Mouse (Mus musculus): ENCODE data around the gene Nhlh2.

Nhlh2 gene

GRCm38 (mm10) chr3:102024981-102025451 is 15.1 kb downstream of the Nhlh2 start:
- no peak for DNase-seq (ENCODE audit: low read depth, low spot score)

DNA sequence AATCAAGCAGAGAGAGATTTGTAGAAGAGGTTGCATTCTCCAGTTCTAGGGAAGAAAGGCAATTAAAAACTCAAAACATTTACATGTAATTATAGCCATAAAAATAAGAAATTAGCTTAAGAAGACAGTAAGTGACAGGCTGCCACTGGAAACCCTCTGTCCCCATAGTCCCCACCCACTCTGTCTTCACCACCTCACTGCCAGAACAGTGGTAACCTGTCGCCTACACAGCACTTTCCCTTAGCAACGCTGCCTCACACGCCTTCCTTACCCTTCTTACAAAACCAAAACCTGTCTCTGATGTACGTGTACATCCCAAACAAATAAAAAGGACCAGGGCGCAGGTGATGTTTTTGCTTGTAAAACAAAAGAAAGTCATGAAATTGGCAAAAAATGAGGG is 15.8 kb downstream of the Nhlh2 start:
- no peak for DNase-seq (ENCODE audit: low read depth, low spot score)

DNA sequence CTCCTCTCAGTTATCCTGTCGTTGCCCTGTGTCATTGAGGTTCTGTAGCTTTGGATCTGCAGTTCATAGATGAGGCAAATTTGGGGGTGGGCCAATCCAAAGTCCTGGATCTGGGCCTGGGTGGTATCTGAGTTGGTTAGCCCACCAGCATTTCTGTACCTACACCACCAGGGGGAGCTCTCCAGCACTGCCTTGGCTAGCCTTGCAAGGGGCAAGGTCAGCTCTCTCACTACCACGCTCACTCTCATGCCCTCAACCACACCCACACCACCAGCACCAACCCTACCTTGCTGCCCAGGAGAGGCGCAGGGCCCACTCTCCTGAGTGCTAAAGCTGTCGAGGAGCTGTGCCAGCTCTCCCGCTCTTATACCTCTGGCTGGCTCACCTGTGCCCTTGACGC is 18.0 kb downstream of the Nhlh2 start:
- DNase-seq (ENCODE audit: low read depth, low spot score): no peak

DNA sequence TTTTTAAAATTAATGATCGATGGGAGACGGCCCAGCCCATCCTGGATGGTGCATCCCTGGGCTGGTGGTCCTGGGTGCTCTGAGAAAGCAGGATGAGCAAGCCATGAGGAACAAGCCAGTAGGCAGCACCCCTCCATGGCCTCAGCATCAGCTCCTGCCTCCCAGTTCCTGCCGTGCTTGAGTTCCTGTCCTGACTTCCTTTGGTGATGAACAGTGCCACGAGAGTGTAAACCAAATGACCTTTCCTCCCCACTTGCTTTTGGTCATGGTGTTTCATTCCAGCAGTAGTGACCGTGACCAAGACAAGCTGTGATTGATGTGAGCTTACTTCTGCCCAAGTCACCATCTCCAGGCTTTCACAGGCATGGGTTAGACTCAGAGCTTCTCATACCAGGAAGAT is 27.9 kb downstream of the Nhlh2 start:
- no peak for DNase-seq (ENCODE audit: low read depth, low spot score)

GRCm38 (mm10) chr3:102038608-102039007 is 28.7 kb downstream of the Nhlh2 start:
- no peak for DNase-seq (ENCODE audit: low read depth, low spot score)

DNA sequence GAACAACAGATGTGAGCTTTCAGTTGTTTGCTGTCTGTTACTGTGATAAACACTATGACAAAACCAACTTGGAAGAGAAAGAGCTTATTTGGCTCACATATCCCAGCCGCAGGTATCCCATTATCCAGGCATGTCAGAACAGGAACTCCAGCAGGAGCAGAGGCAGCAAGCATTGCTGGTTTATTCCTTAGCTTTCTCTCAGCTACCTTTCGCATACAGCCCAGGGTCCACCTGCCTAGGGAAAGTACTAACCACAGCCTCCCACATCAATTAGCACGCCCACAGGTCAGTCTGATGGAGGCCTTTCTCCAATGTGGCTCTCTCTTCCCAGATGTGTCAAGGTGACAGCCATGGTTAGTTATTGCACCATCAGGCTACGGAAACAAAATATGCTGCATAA is 31.8 kb downstream of the Nhlh2 start:
- DNase-seq (ENCODE audit: low read depth, low spot score): no peak

DNA sequence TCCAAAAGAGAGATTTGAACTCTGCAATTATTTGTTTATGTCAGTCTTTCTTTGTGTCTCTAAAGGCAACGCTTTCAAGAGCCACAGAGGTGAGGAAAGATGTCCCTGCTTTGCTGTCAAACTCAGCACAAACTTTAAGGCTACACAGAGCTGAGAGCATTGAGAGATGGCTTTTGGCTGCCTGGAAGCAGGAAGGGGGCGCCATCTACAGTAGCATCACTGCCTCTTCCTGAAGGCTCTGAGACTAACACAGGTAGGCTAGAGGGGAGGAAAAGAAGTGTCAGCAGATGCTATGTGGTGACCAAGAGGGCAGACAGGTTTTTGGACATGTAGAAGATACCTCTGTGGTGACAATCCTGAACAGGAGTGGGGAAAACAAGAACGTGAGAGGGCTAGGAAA is 35.2 kb downstream of the Nhlh2 start:
- no peak for DNase-seq (ENCODE audit: low read depth, low spot score)

GRCm38 (mm10) chr3:102047532-102047931 is 37.7 kb downstream of the Nhlh2 start:
- DNase-seq (ENCODE audit: low read depth, low spot score): no peak

- DNase-seq (ENCODE audit: low read depth, low spot score): no peak
These were observed 39.6 kb downstream of the Nhlh2 start for GRCm38 (mm10) chr3:102049207-102050104.

GRCm38 (mm10) chr3:102052036-102052435 is 42.2 kb downstream of the Nhlh2 start:
- no peak for DNase-seq (ENCODE audit: low read depth, low spot score)

GRCm38 (mm10) chr3:102053293-102053692 is 43.4 kb downstream of the Nhlh2 start:
- no peak for DNase-seq (ENCODE audit: low read depth, low spot score)

DNA sequence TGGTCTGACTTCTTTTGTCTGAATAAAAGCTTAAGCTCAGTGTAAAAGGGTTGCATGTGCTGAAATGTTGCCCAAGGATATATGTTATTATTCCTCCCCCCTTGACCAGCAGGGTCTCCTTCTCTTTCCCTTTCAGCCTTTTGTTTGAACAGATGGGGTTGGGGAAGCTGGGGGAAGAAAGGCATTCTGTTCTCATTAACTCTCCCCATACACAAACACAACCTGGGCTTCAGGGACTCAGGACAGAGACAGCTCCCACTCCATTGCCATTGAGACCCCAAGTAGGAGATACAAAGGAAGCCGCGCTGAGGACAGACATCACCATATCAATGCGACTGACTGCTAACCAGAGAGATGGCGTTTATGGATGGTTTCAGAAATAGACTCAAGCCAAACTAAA is 46.0 kb downstream of the Nhlh2 start:
- DNase-seq (ENCODE audit: low read depth, low spot score): no peak

DNA sequence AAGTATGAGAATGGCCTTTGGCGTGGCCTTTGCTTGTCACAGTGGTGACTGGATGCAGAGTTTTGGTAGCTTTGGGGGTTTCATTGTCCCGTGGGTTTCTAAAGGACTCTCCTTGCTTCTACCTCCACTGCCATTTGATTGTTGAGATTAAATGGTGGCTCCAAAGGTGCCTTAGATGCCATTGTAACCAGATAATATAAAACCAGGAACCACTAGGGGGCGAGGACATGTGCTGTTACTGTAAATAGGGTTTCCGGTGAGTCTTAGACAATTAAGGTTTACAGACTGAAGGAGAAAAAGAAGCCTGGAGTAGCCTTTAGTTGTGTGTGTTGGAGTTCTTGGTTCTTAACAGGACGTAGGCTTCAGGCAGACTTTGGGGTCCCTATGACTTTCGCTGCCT is 50.2 kb downstream of the Nhlh2 start:
- no peak for DNase-seq (ENCODE audit: low read depth, low spot score)

- no peak for DNase-seq (ENCODE audit: low read depth, low spot score)
These were observed 52.2 kb downstream of the Nhlh2 start for GRCm38 (mm10) chr3:102061923-102062670.

- no peak for DNase-seq (ENCODE audit: low read depth, low spot score)
These were observed 52.8 kb downstream of the Nhlh2 start for GRCm38 (mm10) chr3:102062671-102063010.

- DNase-seq (ENCODE audit: low read depth, low spot score): no peak
These were observed 53.6 kb downstream of the Nhlh2 start for GRCm38 (mm10) chr3:102063273-102064120.

DNA sequence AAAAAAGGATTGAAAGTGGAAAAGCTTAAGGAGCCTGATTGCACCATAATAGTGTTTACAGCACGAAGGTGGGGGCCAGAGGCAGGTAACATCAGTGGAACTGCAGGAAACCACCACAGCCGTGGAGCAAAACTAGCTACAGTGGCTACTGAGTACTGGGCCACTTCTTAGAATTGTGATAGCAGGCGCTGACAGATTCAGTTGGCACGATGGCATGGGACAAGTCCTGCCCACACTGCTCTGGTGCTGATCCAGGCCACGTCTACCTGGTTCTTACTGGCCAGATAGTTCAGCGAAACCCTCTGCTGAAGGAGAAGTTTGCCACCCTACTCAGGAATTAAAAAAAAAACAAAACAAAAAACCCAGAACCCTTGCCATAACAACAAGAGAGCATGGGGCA is 54.7 kb downstream of the Nhlh2 start:
- no peak for DNase-seq (ENCODE audit: low read depth, low spot score)

Data from brain, embryonic 18.5 days (tissue).